In genomic region chrX:71968816-71969215, GRCm38 (mm10) we compare ENCODE assay signal across 33 mouse cellular contexts. TPM values are rescaled to one million over a fixed set of nuclear protein-coding genes. Genes with fewer than 3 reads are reported as not detected.
DNase-seq lines count a peak whose midpoint lies in the region.
"Had no signal": no experiment of that assay in that cellular context is flagged by ENCODE, and none has a peak within 500 bp of the region (broad histone marks: within the 10 kb centered on the region; RNA-seq: fewer than 3 reads in every experiment).

No protein-coding gene starts in this region.

- DNase-seq in left cerebral cortex, adult 18-20 months (ENCODE audit: low spot score in 2 of 2) = peak; percentile 36 to 64
- DNase-seq in left cerebral cortex, adult 11 months (ENCODE audit: low spot score) = no peak
- peak; percentile 43 to 53 for DNase-seq in frontal cortex, adult 2 months (ENCODE audit: extremely low spot score in 1 of 2, low spot score in 1 of 2)
- peak; percentile 28 to 60 for DNase-seq in left cerebral cortex, adult 9 months (ENCODE audit: low spot score in 2 of 2)
- DNase-seq in right cerebral cortex, postnatal 25 days = peak; percentile 28
- no peak for DNase-seq in lung, adult 18-20 months
- no peak for DNase-seq in thymus, postnatal 0 days (ENCODE audit: low spot score)
- DNase-seq: adrenal gland, postnatal 25 days; cerebellum, adult 18-20 months; gastrocnemius, postnatal 25 days; heart, adult 11 months; kidney, adult 18-20 months; kidney, postnatal 36 days; liver, postnatal 0 days; retina, postnatal 1 day; thymus, postnatal 25 days had no signal

RNA-seq across cellular contexts. Expression of gene Fate1, which starts 4.0 kb away (rescaled TPM):
- total RNA-seq in left cerebral cortex, adult 18-20 months (2021) = under 1 TPM; 0.42 TPM
- 0.12 and 0.36 TPM in 2 replicates for polyA plus RNA-seq in frontal cortex, adult 2 months (2012; rRNA removed)
- not detected in 2 replicates for polyA plus RNA-seq in thymus, postnatal 0 days (2015; fragmentation: Nextera tagmentation; extraction: Ambion mirVana)
- total RNA-seq: adrenal gland, adult 18-20 months; adrenal gland, postnatal 25 days; common myeloid progenitor, adult 5-6 weeks; gastrocnemius, adult 18-20 months; gastrocnemius, postnatal 25 days; heart, postnatal 25 days; layer of hippocampus, adult 2 months had no signal
- polyA plus RNA-seq: CD4-positive, CD25-positive, alpha-beta regulatory T cell, adult 4 months; embryonic facial prominence, embryonic 13.5 days; forebrain, embryonic 10.5 days; forebrain, embryonic 15.5 days; heart, embryonic 15.5 days; intestine, embryonic 14.5 days; kidney, embryonic 15.5 days; liver, embryonic 12.5 days; liver, postnatal 0 days; midbrain, embryonic 13.5 days; spleen, adult 2 months; stomach, postnatal 0 days had no signal

RNA-seq across cellular contexts. Expression of gene Prrg3, which starts 6.4 kb away (rescaled TPM):
- total RNA-seq in left cerebral cortex, adult 18-20 months (2021) = 10 to 100 TPM; 34.8 to 40.8 TPM
- 21.4 and 22.3 TPM in 2 replicates for polyA plus RNA-seq in frontal cortex, adult 2 months (2012; rRNA removed)
- 1.7 TPM in 2 replicates for polyA plus RNA-seq in thymus, postnatal 0 days (2015; fragmentation: Nextera tagmentation; extraction: Ambion mirVana)
- total RNA-seq: common myeloid progenitor, adult 5-6 weeks had no signal
- polyA plus RNA-seq: CD4-positive, CD25-positive, alpha-beta regulatory T cell, adult 4 months had no signal

RNA-seq across cellular contexts. Expression of gene Cnga2, which starts 22.8 kb away (rescaled TPM):
- total RNA-seq in left cerebral cortex, adult 18-20 months (2021) = under 1 TPM; 0.35 to 0.40 TPM
- 0.68 and 1.5 TPM in 2 replicates for polyA plus RNA-seq in frontal cortex, adult 2 months (2012; rRNA removed)
- 0.17 and 0.27 TPM in 2 replicates for polyA plus RNA-seq in thymus, postnatal 0 days (2015; fragmentation: Nextera tagmentation; extraction: Ambion mirVana)
- total RNA-seq: adrenal gland, adult 18-20 months; common myeloid progenitor, adult 5-6 weeks; gastrocnemius, adult 18-20 months; gastrocnemius, postnatal 25 days; heart, postnatal 25 days had no signal
- polyA plus RNA-seq: CD4-positive, CD25-positive, alpha-beta regulatory T cell, adult 4 months; hindbrain, embryonic 11.5 days; liver, postnatal 0 days; spleen, adult 2 months had no signal

RNA-seq across cellular contexts. Expression of gene Gm1141, which starts 48.0 kb away (rescaled TPM):
- total RNA-seq in left cerebral cortex, adult 18-20 months (2021) = under 1 TPM; 0.42 to 0.91 TPM
- 1.7 and 2.1 TPM in 2 replicates for polyA plus RNA-seq in frontal cortex, adult 2 months (2012; rRNA removed)
- 0.09 and 0.14 TPM in 2 replicates for polyA plus RNA-seq in thymus, postnatal 0 days (2015; fragmentation: Nextera tagmentation; extraction: Ambion mirVana)
- total RNA-seq: common myeloid progenitor, adult 5-6 weeks; gastrocnemius, postnatal 25 days; heart, postnatal 25 days had no signal
- polyA plus RNA-seq: embryonic facial prominence, embryonic 13.5 days; forebrain, embryonic 10.5 days; heart, embryonic 15.5 days; intestine, embryonic 14.5 days; liver, embryonic 12.5 days; liver, postnatal 0 days; stomach, postnatal 0 days had no signal

Comparison
In these comparisons a context has a peak if more than half of its experiments do, and no peak if none do; other contexts are left out.
1. DNase-seq: peak in left cerebral cortex, adult 18-20 months (2 of 2), frontal cortex, adult 2 months (2 of 2), left cerebral cortex, adult 9 months (2 of 2) and right cerebral cortex, postnatal 25 days (single experiment); none in left cerebral cortex, adult 11 months (single experiment), lung, adult 18-20 months (0 of 2) and thymus, postnatal 0 days (single experiment).